8 mouse cellular contexts compared by ENCODE assay signal in genomic region chr10:127183759-127184158, GRCm38 (mm10). TPM values are rescaled to one million over a fixed set of nuclear protein-coding genes. Genes with fewer than 3 reads are reported as not detected.
DNase-seq lines count a peak whose midpoint lies in the region; ATAC-seq and TF ChIP-seq lines count a peak whose summit lies in the region.

No protein-coding gene starts in this region.

- WGBS in heart, adult 2 months, result 14% methylated on average over 20 of the region's 20 CpGs
- WGBS in hindbrain, embryonic 15.5 days, result 20% methylated on average over 20 of the region's 20 CpGs
- whole genome bisulfite sequencing in midbrain, embryonic 13.5 days, result 13% methylated on average over 20 of the region's 20 CpGs

- no peaks in the 10 kb centered on the region for H3K9me3 ChIP-seq in hindbrain, embryonic 15.5 days
- no peaks in the 10 kb centered on the region for H3K9me3 ChIP-seq in midbrain, embryonic 13.5 days

- H3K4me3 ChIP-seq in heart, adult 2 months, result peak overlapping the region; percentile 55
- H3K4me3 ChIP-seq in brown adipose tissue, adult 24 weeks (ENCODE audit: insufficient read depth, low read depth, low read length), result peak overlapping the region; percentile 66
- H3K4me3 ChIP-seq in hindbrain, embryonic 15.5 days, result no peak overlapping the region
- no peak overlapping the region for H3K4me3 ChIP-seq in midbrain, embryonic 13.5 days (replicated peaks)

- no peak for TF ChIP-seq CTCF in heart, adult 2 months (IDR thresholded peaks at IDR 0.05)

- ATAC-seq in hindbrain, embryonic 15.5 days (ENCODE audit: low FRiP score, low read depth), result no peak
- ATAC-seq in midbrain, embryonic 13.5 days, result no peak

- peak overlapping the region; percentile 91 for H3K27ac ChIP-seq in heart, adult 2 months
- H3K27ac ChIP-seq in brown adipose tissue, adult 24 weeks (replicated peaks; ENCODE audit: low read depth, low read length), result peak overlapping the region; percentile 93; the same call in 1 of the 2 replicates
- H3K27ac ChIP-seq in hindbrain, embryonic 15.5 days (replicated peaks), result no peak overlapping the region
- H3K27ac ChIP-seq in midbrain, embryonic 13.5 days, result no peak overlapping the region

- DNase-seq in heart, adult 2 months, result peak; percentile 38 to 52
- DNase-seq in heart, postnatal 25 days (ENCODE audit: low spot score), result no peak
- DNase-seq in ovary, postnatal 10 days (ENCODE audit: low spot score), result no peak
- DNase-seq in spleen, postnatal 4 days (ENCODE audit: low spot score in 2 of 2), result no peak
- no peak for DNase-seq in spleen, postnatal 14 days (ENCODE audit: low spot score in 2 of 2)

- no peaks in the 10 kb centered on the region for H3K36me3 ChIP-seq in heart, adult 2 months (ENCODE audit: control insufficient read depth, insufficient read depth, low read length)
- no peaks in the 10 kb centered on the region for H3K36me3 ChIP-seq in hindbrain, embryonic 15.5 days
- peaks cover 7% of the 10 kb centered on the region; the same call in 1 of the 2 replicates for H3K36me3 ChIP-seq in midbrain, embryonic 13.5 days

- no peaks in the 10 kb centered on the region; the same call in 1 of the 2 replicates for H3K4me1 ChIP-seq in heart, adult 2 months (ENCODE audit: control insufficient read depth, insufficient read depth, low read length)
- H3K4me1 ChIP-seq in brown adipose tissue, adult 24 weeks (ENCODE audit: control insufficient read depth, insufficient read depth, insufficient read length, low read length), result peaks cover 3% of the 10 kb centered on the region; the same call in 1 of the 2 replicates
- peaks cover 35% of the 10 kb centered on the region for H3K4me1 ChIP-seq in hindbrain, embryonic 15.5 days (replicated peaks)
- peaks cover 40% of the 10 kb centered on the region for H3K4me1 ChIP-seq in midbrain, embryonic 13.5 days (replicated peaks)

- H3K79me2 ChIP-seq in heart, adult 2 months (replicated peaks; ENCODE audit: control insufficient read depth, insufficient read depth, low read length), result no peaks in the 10 kb centered on the region

- intact Hi-C loops in heart, adult 2 months (cut with DNase I), result no loop called here
- intact Hi-C loops in heart, postnatal 25 days (cut with DNase I), result no loop called here

- no peaks in the 10 kb centered on the region for H3K27me3 ChIP-seq in heart, adult 2 months (ENCODE audit: control insufficient read depth, insufficient read depth, low read length)
- H3K27me3 ChIP-seq in hindbrain, embryonic 15.5 days, result peaks cover 23% of the 10 kb centered on the region
- H3K27me3 ChIP-seq in midbrain, embryonic 13.5 days, result peaks cover 36% of the 10 kb centered on the region

- H3K9ac ChIP-seq in heart, adult 2 months (ENCODE audit: low read depth, low read length), result peak overlapping the region; percentile 57
- H3K9ac ChIP-seq in hindbrain, embryonic 15.5 days, result no peak overlapping the region
- H3K9ac ChIP-seq in midbrain, embryonic 13.5 days (replicated peaks), result peak overlapping the region; percentile 47; the same call in 1 of the 2 replicates

- no peak for TF ChIP-seq EP300 in heart, adult 2 months (IDR thresholded peaks at IDR 0.05; ENCODE audit: insufficient read depth, low read depth, low read length)

- TF ChIP-seq POLR2A in heart, adult 2 months (IDR thresholded peaks at IDR 0.05; ENCODE audit: insufficient read depth, low read depth, low read length), result 0 out of 2 replicates have a peak, but pooled peaks have one; percentile 34

- H3K4me2 ChIP-seq in hindbrain, embryonic 15.5 days, result peak overlapping the region; percentile 26
- H3K4me2 ChIP-seq in midbrain, embryonic 13.5 days (replicated peaks), result peak overlapping the region; percentile 29

RNA-seq across cellular contexts. Expression of gene Slc26a10, which starts 3.3 kb away (rescaled TPM):
- 10 to 100 TPM; 13.2 to 14.7 TPM for total RNA-seq in heart, adult 2 months (2021)
- polyA plus RNA-seq in heart, adult 2 months (2012; rRNA removed), result 40.5 and 68.0 TPM in 2 replicates
- total RNA-seq in heart, postnatal 25 days (2021), result 10 to 100 TPM; 18.2 to 29.2 TPM
- polyA plus RNA-seq in brown adipose tissue, adult 24 weeks (2012; ENCODE audit: insufficient read depth, insufficient read length, missing spikeins), result 1.0 and 4.8 TPM in 2 replicates
- polyA plus RNA-seq in hindbrain, embryonic 15.5 days (2015; fragmentation: Nextera tagmentation; extraction: Ambion mirVana), result 0.91 and 1.0 TPM in 2 replicates
- 0.86 and 1.0 TPM in 2 replicates for polyA plus RNA-seq in midbrain, embryonic 13.5 days (2015; fragmentation: Nextera tagmentation; extraction: Ambion mirVana)

RNA-seq across cellular contexts. Expression of gene Arhgef25, which starts 6.1 kb away (rescaled TPM):
- 10 to 100 TPM in 1 of 2 experiments, 1 to 10 TPM in 1; 9.8 to 10.1 TPM for total RNA-seq in heart, adult 2 months (2021)
- 17.4 and 18.2 TPM in 2 replicates for polyA plus RNA-seq in heart, adult 2 months (2012; rRNA removed)
- total RNA-seq in heart, postnatal 25 days (2021), result 10 to 100 TPM; 10.9 to 12.7 TPM
- polyA plus RNA-seq in brown adipose tissue, adult 24 weeks (2012; ENCODE audit: insufficient read depth, insufficient read length, missing spikeins), result 2.0 and 4.0 TPM in 2 replicates
- 27.3 and 30.3 TPM in 2 replicates for polyA plus RNA-seq in hindbrain, embryonic 15.5 days (2015; fragmentation: Nextera tagmentation; extraction: Ambion mirVana)
- polyA plus RNA-seq in midbrain, embryonic 13.5 days (2015; fragmentation: Nextera tagmentation; extraction: Ambion mirVana), result 20.2 and 24.5 TPM in 2 replicates

RNA-seq across cellular contexts. Expression of gene Dtx3, which starts 11.8 kb away (rescaled TPM):
- total RNA-seq in heart, adult 2 months (2021), result 10 to 100 TPM; 23.7 to 24.2 TPM
- 92.6 and 102 TPM in 2 replicates for polyA plus RNA-seq in heart, adult 2 months (2012; rRNA removed)
- total RNA-seq in heart, postnatal 25 days (2021), result 10 to 100 TPM; 26.3 to 28.6 TPM
- polyA plus RNA-seq in brown adipose tissue, adult 24 weeks (2012; ENCODE audit: insufficient read depth, insufficient read length, missing spikeins), result 5.0 and 5.8 TPM in 2 replicates
- 240 and 266 TPM in 2 replicates for polyA plus RNA-seq in hindbrain, embryonic 15.5 days (2015; fragmentation: Nextera tagmentation; extraction: Ambion mirVana)
- polyA plus RNA-seq in midbrain, embryonic 13.5 days (2015; fragmentation: Nextera tagmentation; extraction: Ambion mirVana), result 195 and 234 TPM in 2 replicates

RNA-seq across cellular contexts. Expression of gene B4galnt1, which starts 18.7 kb away (rescaled TPM):
- total RNA-seq in heart, adult 2 months (2021), result 1 to 10 TPM; 1.8 to 2.0 TPM
- 4.0 and 9.5 TPM in 2 replicates for polyA plus RNA-seq in heart, adult 2 months (2012; rRNA removed)
- 1 to 10 TPM; 1.5 to 1.6 TPM for total RNA-seq in heart, postnatal 25 days (2021)
- 0.95 and 1.8 TPM in 2 replicates for polyA plus RNA-seq in brown adipose tissue, adult 24 weeks (2012; ENCODE audit: insufficient read depth, insufficient read length, missing spikeins)
- 54.0 and 74.6 TPM in 2 replicates for polyA plus RNA-seq in hindbrain, embryonic 15.5 days (2015; fragmentation: Nextera tagmentation; extraction: Ambion mirVana)
- 28.8 and 30.2 TPM in 2 replicates for polyA plus RNA-seq in midbrain, embryonic 13.5 days (2015; fragmentation: Nextera tagmentation; extraction: Ambion mirVana)

RNA-seq across cellular contexts. Expression of gene Pip4k2c, which starts 27.6 kb away (rescaled TPM):
- 10 to 100 TPM; 25.7 to 28.8 TPM for total RNA-seq in heart, adult 2 months (2021)
- polyA plus RNA-seq in heart, adult 2 months (2012; rRNA removed), result 29.0 and 42.3 TPM in 2 replicates
- total RNA-seq in heart, postnatal 25 days (2021), result 10 to 100 TPM; 23.3 to 24.6 TPM
- 15.4 and 18.5 TPM in 2 replicates for polyA plus RNA-seq in brown adipose tissue, adult 24 weeks (2012; ENCODE audit: insufficient read depth, insufficient read length, missing spikeins)
- 19.1 and 19.6 TPM in 2 replicates for polyA plus RNA-seq in hindbrain, embryonic 15.5 days (2015; fragmentation: Nextera tagmentation; extraction: Ambion mirVana)
- 16.9 and 17.3 TPM in 2 replicates for polyA plus RNA-seq in midbrain, embryonic 13.5 days (2015; fragmentation: Nextera tagmentation; extraction: Ambion mirVana)

Comparison
In these comparisons a context has a peak if more than half of its experiments do, and no peak if none do; other contexts are left out.
1. DNase-seq: peak in heart, adult 2 months (2 of 2); none in heart, postnatal 25 days (single experiment), ovary, postnatal 10 days (single experiment), spleen, postnatal 4 days (0 of 2) and spleen, postnatal 14 days (0 of 2).
2. H3K27ac ChIP-seq: peak in heart, adult 2 months (single experiment) and brown adipose tissue, adult 24 weeks (single experiment); none in hindbrain, embryonic 15.5 days (single experiment) and midbrain, embryonic 13.5 days (single experiment).
3. H3K4me3 ChIP-seq: peak in heart, adult 2 months (single experiment) and brown adipose tissue, adult 24 weeks (single experiment); none in hindbrain, embryonic 15.5 days (single experiment) and midbrain, embryonic 13.5 days (single experiment).
4. RNA of gene Dtx3, which starts 11.8 kb away (polyA plus RNA-seq): 240 to 266 TPM in hindbrain, embryonic 15.5 days, 195 to 234 TPM in midbrain, embryonic 13.5 days and 92.6 to 102 TPM in heart, adult 2 months; 5.0 to 5.8 TPM in brown adipose tissue, adult 24 weeks; every median in the first group is over 10 times any median in the second.